Mouse (Mus musculus) layer of hippocampus, adult 11-12 months (tissue): ENCODE data around the gene Col6a5.

Source experiments
- DNase-seq: peaks from one replicate; pipeline ENCODE4 v3.0.0; 2022; ENCODE audit warnings: low spot score

Col6a5 gene

DNA sequence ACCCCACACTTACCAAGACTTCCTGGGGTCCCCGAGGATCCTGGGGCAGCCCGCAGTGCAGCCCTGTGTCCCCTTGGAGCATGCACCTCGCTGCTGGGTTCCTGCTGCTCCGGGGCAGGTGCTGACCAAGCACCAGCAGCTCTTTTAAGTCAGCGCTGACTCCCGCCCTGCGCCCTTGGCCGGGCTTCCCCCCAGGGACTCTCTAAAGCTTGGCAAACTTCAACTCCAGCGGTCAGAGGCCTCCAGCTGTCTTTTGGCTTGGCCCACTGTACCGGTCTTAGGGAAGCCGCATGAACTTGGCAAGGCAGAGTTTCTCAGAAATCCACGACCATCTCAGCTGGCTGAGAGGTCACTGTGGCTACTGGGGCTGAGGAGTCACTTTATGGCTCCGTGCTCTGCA lies at the start of gene Col6a5:
Col6a5 (minus strand) TSS at position 111 of the 400 bp plus-strand sequence.
- no peak for DNase-seq

DNA sequence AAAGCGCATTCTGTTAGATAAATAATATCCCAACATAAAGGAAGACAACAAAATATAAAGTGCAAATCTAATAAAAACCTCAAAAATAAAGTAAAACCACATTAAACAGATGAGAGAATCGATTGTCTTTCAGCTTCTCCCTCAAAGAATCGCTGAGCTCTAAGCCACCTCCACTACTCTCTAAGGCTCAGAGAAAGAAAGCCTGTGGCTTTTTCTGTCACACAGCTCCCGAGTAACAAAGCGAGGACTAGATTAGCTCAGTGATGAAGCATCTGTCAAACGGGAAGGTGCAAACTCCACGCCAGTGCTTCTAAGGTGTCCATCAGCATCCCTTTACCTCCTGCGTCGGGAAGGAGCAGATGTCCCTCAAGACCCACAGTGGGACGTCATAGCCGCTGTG lies 37.5 kb upstream of the Col6a5 start:
- no peak for DNase-seq

DNA sequence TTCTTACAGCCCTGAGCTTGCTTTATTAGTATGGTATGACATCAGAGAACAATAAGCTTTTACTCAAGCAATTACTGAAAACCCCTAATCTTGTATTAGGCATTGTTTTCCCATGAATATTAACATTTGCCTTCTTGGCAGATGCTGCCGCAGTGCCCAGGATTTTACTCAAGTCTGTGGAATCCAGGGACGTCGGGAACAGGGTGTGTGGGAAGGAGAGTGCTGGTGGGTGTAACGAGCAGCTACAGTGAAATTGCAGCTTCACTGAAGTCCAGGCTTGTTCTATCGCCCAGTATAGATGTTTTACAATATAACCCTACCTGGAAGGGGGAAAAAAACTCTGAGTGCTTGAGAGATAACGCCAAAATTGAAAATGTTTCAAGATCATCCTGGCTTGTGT lies 32.0 kb upstream of the Col6a5 start:
- peak; percentile 18 for DNase-seq

DNA sequence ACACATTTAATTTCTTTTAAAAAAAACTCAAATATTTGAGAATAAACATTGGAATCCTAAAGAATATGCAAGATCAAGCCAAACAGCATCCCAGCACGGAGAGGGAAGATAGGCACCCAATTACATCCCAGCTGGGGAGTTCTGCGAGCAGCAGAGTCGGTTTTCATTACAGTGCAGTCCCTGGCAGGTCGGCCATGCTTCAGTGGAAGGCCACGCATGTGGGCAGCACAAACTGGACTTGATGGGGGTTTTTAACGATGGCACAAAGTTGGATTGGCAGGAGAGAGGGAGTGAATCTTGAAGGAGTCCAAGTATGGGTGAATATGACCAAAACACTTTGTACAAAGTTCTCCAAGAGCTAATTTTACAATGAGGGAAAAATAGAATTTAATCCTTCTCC lies 29.7 kb upstream of the Col6a5 start:
- DNase-seq = no peak

DNA sequence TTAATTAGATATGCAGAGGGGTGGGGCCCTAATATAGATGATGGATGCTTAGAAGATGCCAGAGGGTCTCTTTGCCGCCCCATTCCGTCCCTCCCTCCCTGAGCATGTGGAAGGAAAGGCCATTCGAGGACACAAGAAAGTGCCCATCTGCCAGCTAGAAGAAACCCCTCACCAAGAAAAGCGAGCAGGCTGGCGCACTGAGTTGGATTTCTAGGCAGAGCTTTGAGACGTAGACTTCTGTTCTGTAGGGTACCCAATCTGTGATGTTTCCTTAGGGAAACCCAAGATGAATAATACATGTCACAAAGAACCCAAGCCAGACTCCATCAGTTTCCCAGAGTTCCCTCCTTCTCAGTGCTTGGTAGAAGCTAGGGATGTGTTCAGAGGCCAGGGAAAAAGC lies 29.0 kb upstream of the Col6a5 start:
- no peak for DNase-seq

DNA sequence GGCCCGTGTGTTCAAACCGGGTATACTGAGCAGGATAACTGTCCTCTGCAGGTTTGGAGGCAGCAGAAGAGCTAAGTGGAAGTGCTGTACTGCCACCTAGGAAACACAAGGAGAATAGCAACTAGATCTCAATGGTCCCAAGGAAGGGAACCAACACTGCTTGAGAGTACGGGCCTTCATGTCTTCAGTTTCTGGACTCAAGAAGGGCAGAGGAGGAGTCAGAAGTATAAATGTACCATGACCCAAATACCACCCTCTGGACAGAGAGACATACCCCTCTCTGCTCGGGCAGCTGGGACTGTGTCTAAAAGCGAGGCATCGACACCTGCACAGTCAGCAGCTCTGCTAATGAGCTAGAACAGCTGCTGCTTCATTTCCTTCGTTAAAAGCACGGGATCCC lies 27.7 kb upstream of the Col6a5 start:
- DNase-seq = no peak

DNA sequence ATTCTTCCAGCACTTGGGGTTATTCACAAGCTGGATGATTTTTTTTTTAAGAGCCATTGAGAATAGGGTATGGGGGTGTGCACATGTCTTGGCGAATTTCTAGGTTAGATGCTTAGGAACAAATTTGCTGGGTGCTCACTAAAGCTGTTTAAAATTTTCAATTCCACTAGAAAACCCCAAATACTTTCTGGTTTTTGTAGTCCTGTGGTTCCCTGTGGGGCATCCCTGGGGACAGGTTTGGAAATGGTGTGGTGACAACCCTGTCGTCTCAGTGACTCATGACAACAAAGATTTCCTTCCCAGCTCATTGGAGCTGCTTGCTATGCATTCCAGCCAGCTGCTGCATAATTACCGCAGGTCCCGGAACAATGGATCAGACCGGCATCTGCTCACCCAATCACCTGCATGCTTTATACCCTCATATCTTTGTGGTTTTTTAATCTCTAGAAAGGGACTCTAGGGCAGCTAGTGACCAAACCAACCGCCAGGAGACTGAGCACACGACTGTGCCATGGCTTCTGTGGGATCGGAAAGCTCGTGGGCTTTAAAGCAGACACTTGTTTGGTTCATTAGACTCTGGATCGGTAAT lies 24.6 kb upstream of the Col6a5 start:
- no peak for DNase-seq

DNA sequence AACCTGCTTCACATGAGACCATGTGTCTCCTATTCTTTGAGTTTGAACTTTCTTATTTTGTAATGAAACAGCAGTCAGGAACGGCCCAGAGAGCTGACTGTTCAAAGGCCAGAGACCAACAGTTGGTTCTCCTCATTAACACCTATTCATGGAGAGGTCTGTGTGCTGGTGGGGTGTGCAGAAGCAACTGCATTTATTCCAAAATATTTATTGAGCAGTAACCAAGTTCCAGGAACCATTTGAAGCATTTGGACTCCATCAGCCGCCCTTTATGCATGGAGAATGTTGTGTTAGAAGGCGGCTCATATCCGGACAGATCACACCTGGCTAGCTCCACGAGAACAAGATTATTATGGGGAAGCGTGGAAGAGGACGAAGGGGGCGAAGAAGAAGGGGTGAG lies 18.0 kb upstream of the Col6a5 start:
- no peak for DNase-seq

DNA sequence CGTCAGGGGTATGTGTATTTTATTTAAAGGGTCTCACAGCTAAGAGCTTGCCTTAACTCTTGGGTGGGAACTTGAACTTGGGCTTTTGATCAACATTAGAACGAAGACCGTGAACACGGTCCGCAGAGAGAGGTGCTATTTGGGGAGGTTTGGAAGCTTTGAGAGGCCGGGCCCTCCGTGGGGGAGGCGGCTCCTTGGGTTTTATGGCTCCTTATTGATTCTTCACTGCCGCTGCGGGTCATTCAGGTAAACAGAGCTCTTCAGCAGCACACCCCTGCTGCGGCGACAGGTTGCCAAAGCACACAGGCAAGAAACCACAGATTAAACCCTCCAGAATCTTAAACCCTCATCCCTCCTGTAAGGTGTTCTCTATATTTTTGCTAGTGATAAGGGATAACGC lies 16.4 kb upstream of the Col6a5 start:
- no peak for DNase-seq

DNA sequence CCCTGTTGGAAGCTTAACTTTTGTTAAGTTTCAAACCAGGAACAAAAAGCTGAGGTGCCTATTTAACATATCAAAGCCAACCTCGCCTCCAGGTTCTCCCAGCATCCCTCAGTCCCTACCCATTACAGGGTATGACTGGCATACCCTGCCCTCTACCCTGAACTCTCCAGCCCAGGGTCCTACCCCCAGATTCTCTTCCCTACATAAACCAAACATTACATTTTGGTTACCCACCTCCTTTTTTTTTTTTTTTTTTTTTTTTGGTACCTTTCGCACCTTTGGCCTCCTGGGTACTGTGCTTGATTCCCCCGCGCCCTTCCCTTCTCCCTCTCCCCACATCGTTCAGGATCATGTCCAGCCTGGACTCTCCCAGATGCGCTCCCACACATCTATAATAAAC lies 15.9 kb upstream of the Col6a5 start:
- DNase-seq = no peak

DNA sequence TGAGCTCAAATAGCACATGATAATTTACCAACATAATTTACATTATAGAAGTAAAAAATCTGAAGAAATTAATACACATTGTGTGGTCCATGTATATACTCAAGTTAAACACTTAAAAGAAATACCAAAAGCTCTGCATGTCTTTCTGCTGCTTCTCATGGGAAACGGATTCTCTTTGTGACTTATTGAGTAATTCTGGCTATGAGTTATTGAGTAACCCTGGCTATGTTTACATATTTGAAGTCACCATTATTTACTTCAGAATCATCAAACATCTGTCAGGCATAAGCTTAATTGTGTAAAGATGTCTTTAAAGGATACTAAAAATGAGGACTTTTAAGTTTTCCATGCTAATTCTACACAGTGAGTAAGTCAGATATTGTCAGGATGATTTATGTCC lies 13.3 kb upstream of the Col6a5 start:
- DNase-seq = no peak

DNA sequence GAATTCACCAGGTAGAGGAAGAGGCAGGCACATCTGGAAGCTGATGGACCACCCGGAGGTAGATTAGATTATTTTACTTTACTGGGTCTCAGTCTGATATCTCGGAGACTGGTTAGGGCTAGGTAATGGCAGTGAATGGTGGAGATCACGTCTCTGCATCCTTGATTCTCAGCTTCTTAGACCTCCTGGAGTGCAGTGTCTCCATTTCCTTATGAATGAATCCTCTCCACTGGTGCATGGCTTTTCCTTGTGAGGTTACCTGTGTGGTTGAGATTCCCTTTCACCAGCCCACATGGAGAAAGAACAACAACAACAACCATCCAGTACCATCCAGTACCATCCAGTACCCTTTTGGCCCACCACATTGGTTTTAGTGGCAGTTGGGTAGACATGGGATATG lies 11.6 kb upstream of the Col6a5 start:
- DNase-seq = no peak

DNA sequence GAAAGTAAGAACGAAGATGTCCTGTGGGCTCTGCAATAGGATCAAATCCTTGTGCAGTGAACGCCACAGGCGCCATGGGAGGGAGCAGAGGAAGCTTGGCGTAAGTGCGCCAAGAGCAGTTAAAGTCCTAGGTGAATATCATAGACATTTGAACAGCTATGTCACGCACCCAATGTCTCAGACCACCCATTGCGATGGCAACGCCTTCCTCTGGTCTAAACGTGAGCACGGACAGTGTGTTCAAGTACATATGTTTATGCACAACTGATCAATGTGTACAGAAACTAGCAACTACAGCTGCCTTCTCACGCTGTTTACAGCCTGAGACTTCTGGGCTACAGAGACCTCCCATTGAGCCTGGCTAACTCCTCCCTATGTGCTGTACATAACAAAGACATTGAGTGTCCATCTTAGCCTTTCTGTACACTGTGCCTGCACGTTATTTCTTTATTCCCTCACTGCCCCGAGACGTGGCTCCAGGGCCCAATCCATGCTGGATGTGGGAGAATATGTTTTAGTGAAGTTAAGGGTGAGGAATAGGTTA lies 11.0 kb upstream of the Col6a5 start:
- no peak for DNase-seq

DNA sequence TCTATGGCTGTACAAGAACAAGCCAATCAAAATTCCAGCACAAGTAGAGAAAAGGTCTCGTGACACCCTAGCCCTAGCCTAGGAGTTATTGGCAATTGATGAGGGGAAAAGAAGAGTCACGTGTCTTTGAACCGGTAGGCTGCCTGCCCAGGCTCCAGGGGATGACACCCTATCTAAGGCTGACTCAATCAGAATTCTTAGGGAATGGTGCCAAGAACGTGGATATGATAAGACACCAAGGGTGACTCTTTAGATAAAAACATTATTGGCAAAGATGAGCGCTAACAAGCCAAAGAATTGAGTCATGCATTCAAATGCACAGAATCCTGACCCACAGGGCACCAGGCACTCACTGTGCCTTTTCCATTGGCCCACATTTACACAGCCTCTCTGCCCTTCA lies 10.5 kb upstream of the Col6a5 start:
- no peak for DNase-seq

DNA sequence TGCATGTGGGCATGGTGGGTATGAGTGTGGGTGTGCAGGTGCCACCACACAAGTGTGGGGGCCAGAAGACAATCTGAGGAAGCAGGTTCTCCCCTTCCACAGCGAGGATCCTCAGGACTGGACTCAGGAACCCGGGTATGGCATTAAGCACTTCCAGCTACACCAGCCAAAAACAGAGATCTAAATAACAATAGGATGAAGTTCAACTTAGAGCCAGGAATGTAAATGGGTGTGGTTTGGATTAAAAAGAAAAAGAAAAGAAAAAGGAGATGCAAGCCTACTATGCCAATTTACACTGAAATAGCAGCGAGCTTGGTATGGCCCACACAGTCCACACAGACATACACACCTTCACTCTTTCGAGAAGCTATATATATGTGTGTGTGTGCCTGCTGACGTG lies 7.5 kb upstream of the Col6a5 start:
- DNase-seq = no peak

DNA sequence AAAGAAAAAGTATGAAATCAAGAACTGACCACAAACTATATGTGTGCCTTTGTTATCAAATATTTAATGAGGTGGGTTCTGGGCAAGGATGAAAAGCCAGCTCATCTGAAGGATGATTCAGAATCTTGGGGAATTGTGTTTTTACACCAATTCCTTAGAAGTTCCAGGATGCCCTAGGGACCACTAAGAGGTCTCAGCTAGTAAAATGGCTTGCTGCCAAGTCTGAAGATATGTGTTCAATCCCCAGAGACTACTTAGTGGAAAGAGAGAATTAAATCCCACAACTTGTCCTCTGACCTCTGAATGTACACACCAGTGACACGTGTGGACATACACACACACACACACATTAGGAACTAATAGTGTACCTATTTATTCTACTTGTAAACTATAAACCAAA lies 1.3 kb downstream of the Col6a5 start:
- DNase-seq = no peak

DNA sequence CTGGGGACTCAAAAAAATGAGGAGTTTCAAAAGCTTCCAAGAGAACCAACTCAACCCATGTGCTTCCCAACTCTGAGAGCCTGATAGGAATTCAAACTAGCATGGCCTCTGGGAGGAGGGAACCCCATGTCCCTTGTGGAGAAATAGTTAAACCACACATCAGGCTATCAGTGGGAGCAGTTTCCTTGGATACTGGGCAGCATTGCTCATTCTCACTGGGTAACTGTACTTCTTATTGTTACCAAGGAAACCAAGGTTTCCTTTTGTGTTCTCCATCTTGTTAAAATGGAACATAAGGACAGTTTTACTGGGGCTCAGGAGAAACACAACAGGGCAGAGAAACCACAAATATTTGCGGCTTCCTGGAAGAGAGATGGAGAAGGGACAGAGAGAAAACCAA lies 10.7 kb downstream of the Col6a5 start:
- no peak for DNase-seq

DNA sequence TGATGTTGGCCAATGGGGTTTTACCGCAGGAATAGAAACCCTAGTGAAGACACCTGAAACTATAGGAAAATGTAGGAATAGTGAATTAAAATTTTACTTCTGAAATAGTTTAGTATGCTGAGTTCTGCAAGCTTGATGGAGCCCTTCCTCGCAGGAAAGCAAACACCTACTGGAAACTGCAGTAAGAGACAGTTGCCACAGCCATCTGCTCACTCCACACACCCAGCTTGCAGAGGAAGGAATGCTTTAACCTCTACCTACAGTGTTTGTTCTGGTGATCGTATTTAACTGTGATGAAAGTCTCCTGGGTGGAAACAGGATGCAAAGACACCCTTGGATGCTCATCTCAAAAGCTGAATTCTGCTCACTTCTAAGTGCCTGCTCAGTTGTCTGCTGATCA lies 12.9 kb downstream of the Col6a5 start:
- peak; percentile 65 for DNase-seq

DNA sequence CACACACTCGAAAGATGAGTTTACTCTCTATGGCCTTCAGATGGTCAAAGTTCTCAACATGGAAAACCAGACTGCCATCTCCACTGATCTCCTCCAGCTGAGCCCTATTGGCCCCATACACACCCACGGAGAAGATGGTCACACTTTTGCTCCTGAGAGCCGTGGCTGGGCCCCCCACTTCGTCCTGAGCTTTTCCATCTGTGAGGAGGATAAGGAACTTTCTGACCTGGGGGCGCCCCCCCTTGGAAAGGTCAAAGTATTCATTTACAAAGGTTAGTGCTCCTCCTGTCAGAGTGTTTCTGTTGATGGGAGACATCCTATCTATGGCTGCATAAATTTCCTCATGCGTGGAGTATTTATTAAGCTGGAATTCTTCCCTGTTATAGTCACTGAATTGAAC lies 26.6 kb downstream of the Col6a5 start:
- DNase-seq = no peak

DNA sequence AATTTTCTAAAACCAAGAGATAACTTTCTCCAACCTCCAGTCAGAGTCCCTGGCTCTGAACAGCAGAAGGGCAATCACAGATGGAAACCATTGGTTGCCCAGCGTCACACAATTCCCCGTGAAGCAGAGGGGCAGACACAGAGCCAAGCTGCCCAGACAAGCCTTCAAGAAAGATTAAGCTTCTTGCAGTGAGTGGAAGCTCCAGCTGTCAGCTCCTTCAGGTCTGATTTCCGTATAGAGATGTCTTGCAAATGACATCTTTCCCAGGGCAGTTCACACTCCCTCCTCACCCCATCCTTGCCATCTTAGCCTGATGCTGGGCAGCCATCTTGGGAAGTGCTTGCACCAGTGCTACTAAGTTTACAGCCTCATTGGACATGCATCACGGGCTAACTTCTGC lies 31.2 kb downstream of the Col6a5 start:
- DNase-seq = no peak

DNA sequence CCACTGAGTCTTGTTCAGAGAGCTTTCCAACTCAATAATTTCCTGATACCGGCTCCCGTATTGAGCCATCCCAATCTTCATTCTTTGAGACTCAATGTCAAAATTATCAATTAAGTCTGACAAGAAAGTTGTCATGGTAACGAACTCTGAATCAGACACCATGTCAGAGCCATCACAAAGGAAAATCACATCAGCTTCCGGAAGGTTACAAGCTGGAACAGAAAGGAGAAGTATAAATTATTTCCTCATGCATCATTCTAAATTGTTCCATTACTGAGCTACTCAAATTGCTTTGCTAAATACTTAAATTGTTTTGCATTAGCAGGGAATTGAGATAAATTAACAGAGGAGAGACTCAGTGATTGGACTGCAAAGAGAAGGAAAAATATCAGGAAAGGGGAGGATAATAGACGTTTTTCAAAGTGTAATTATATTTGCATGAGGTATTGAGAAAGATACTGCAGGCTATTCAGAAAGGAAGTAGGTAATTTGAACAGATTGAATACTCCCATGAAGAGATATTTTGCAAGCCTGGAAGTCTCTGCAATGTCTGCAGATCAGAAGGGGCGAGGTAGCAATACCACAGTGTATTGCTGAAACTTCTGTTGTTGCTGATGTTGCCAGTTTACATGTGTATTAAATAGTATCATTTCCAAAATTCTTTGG lies 31.9 kb downstream of the Col6a5 start:
- no peak for DNase-seq

DNA sequence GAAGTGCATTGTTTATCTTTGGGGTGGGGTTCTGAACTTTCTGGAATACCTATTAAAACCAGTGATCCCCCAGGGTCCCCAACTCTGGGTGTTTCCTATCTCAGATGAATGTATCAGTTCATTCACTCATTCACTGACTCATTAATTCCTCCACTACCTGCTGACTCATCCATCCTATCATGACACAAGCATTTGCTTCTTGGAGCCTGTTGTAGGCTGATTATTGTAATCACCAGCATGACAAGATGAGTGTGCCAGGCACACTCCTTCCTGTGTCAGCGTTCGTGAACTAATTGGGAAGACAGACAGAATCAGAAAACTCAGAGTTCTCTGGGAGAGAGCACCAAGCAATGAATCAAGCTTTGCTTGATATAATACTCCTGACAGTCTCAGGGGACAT lies 36.8 kb downstream of the Col6a5 start:
- DNase-seq = no peak

DNA sequence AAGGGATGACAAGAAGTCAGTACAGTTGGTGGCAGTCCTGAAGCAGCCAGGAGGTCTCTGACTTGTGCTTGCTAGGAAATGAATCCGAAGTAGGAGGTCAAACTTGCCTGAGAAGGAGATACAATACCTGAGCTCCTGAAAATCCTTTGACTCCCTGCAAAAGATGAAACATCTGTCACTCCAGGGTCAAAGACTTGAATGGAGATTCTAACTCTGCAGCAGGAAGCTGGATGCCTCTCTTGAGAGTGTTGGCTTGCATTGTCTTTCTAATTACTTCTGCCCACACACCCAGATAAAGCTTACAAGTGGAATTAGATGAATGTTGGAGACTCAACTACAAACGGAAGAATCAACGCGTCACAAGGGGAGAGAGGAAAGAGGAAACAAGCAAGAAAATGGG lies 45.3 kb downstream of the Col6a5 start:
- DNase-seq = no peak

DNA sequence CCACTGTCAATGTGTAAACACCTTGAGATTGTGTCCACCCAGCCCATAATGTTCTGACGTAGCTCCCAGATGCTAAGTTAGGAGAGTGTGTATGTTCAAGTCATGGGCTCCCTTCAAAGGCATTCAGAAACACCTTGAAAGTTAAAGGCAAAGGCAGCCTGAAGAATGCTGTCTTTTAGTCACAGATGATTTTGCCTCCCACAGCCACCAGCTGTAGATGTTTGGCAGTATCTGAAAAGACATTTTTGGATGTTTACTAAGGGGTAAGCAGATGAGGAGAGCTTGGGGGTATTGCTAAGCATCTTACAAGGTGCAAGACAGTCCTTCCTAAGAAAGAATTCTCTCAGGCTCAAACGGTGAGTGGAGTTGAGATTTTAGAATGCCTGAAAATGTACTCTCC lies 50.3 kb downstream of the Col6a5 start:
- DNase-seq = peak; percentile 15
